Mouse (Mus musculus) hematopoietic stem cell, adult 5-6 weeks (primary cell): ENCODE data around the gene Nr4a3. TPM values are rescaled to one million over a fixed set of nuclear protein-coding genes. Genes with fewer than 3 reads are reported as not detected.

Source experiments
- ATAC-seq, 2 experiments: fragments of 125-278 bp in 1 of 2; replicated peaks in 1 of 2; 2 replicates each; pipeline ENCODE4 v1.8.0; 2016 to 2017; ENCODE audit warnings: inconsistent platforms in 2 of 2, mild to moderate bottlenecking in 2 of 2, moderate number of reproducible peaks in 2 of 2, low read depth in 1 of 2, moderate TSS enrichment in 1 of 2; ENCODE audit not compliant: low FRiP score in 2 of 2, poor library complexity in 2 of 2, severe bottlenecking in 2 of 2, insufficient read depth in 1 of 2, low TSS enrichment in 1 of 2
- total RNA-seq: library from RNA; stranded (forward); fragments of 172-1452, 232-1000 nt; gene quantifications from 2 replicates; pipeline ENCODE4 v1.2.3, GENCODE M21; 2017

Nr4a3 gene
- total RNA-seq, 1 experiment from 2014 or later: 14.6 TPM

DNA sequence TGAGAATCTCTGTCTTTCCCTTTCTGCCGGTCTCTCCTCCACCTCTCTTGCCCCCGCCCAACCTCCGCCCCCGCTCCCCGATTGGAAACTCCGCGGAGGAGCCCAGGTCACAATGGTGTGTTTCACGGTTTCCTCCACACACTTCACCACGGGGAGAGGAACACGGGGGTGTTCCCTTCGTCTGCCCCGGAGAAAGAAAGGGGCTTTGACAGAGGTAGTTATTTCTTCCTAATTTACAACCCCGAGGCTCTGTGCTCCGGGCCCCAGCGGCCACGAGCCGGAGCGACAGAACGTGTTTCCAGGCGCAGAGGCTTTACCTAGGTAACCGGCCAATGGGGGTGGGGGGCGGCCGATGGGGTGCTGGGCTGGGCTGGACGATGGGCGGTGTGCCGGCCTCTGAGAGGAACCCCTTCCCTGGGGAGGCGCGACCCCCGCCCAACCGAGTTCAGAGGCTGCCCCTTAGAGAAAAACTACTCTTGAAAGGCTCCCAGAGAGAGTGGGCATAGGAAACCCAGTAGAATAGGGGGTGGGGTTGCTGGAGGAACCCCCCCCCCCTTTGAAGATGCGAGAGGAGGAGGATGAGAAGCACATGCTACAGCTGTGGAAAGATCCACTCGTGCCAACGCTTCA lies 2.3 kb downstream of the Nr4a3 start:
- ATAC-seq: no peak

DNA sequence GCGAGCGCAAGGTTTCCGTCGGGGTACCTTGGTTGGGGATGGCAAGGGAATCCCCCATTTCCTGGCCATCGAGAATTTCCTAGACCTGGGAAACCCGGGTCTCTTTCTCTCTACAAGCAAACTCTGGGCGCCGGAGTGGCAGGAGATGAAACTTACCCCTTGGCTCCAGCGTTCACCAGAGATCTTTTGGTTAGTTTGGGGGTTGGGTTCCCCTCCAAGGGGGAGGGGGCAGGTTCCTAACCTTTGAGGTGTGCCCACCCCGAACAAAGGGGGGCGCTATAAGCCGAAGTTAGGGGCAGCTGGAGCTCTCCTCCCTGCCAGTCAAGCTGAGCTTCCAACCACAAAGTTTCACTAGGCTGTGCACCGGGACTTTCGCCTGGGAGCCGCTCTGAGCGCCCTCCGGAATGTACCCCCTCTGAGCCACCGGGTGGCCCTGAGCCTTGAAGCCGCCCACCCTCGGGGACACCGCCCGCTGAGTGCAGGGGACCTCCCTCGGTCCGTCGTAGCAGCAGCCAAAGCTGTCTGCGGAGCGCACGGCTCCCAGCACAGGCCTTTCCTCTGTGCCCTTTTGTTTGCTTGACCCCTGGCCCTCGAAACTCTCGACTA lies 2.9 kb downstream of the Nr4a3 start:
- no peak for ATAC-seq

DNA sequence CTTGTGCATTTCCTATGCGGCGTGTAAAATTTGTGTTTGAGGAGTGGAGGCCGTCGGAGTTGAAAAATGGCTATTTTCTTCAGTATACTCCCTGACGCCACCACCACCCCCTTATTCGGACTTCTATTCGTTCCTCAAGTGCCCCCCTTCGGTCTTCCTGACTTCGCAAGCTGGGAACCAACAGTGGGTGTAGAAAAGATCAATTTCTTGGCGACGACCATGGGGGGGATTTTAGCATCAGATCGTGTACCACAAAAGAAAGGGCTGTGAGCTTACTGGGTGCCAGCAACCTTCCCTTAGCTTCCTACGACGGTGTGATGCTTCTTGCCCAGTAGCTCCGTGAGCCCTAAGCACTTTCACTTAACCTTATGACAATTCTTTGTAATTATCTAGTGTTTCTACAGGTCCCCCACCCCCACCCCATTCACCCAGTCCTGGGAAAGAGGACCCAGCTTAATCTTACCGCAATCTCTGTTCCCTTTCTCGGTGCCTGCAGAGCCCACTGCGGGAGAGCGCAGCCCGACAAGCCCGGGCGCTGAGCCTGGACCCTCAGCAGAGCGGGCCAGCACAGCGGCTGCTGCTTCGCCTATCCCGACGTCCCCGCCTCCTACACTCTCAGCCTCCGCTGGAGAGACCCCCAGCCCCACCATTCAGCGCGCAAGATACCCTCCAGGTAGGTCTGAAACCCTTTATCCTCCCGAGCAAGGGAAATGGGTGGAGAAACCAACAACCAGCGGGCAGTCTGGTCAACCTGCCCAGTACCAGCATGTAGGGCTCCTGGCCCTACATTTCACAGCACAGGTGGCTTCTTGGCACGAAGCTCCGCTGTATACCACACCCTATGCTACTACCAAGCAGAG lies 3.7 kb downstream of the Nr4a3 start:
- ATAC-seq: no peak

DNA sequence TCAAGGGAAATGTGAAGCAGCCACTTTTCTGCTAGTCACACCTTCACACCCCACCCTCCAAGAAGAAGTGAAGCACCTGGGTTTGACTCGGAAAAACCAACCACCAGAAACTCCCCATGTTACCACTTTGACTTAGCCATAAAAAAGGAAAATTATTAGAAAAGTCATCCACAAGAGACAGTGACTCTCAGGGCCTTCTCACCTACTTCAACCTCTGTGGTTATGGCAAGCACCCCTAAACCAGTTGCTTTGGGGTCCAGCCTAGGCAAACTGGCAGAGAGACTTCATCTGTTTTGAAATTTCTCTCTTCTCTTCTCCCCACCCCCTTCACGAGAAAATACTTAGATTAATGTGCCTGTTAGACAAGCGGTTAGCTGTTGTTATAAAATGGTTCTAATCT lies 5.1 kb downstream of the Nr4a3 start:
- ATAC-seq: no peak

DNA sequence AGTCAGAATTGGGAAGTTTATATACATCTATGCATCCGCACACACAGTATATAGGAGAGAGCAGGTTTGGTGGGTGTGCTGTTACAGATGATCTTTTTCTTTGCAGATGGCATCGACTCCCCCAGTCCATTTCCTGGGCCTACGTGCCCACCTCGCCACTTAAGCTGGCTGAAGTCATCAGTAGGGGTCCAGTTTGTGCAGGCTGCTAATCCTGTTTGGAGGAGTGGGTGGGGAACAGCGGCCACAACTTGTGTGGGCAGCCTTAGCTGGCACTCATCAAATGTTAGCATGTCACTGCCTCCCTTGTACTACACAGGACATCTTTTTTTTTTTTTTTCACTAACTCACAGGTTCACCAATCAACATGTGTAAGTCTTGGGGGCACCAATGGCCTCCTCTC lies 5.5 kb downstream of the Nr4a3 start:
- no peak for ATAC-seq

DNA sequence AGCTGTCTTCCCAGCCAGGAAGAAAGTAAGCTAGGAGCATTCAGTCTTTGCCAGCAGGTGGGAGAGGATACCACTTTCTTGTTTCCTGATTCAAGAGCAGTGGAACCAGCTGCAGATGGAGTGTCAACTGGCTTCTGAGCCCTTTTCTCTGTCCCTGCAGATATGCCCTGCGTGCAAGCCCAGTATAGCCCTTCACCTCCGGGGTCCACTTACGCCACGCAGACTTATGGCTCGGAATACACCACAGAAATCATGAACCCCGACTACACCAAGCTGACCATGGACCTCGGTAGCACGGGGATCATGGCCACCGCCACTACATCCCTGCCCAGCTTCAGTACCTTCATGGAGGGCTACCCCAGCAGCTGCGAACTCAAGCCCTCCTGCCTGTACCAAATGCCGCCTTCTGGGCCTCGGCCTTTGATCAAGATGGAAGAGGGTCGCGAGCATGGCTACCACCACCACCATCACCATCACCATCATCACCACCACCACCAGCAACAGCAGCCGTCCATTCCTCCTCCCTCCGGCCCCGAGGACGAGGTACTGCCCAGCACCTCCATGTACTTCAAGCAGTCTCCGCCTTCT lies 6.2 kb downstream of the Nr4a3 start:
- ATAC-seq: no peak

DNA sequence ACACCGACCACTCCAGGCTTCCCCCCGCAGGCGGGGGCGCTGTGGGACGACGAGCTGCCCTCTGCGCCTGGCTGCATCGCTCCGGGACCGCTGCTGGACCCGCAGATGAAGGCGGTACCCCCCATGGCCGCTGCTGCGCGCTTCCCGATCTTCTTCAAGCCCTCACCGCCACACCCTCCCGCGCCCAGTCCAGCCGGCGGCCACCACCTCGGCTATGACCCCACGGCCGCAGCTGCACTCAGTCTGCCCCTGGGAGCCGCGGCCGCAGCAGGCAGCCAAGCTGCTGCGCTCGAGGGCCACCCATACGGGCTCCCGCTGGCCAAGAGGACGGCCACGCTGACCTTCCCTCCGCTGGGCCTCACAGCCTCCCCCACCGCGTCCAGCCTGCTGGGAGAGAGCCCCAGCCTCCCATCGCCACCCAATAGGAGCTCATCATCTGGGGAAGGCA lies 6.7 kb downstream of the Nr4a3 start:
- 0 out of 4 replicates have a peak, but pooled peaks of 1 of the 2 experiments have one; percentile 7 for ATAC-seq

DNA sequence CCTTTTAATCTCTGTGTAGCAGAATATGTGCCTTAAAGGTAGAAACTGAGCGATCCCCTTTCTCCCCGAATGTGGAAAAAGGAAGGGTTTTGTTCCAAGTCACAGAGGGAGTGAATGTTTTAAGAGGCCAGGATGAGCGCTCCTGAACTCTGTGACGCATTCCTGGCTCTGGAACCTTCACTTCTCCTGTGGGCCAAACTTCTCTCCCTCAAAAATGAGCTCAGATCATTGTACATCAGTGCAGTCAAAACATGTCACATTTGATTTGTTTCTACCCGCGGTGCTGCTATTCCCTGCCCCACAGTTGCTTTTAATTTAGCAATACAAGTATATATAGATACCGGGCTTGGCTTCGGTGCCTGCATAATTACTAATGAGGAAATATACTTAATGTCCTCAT lies 16.8 kb downstream of the Nr4a3 start:
- ATAC-seq: no peak

DNA sequence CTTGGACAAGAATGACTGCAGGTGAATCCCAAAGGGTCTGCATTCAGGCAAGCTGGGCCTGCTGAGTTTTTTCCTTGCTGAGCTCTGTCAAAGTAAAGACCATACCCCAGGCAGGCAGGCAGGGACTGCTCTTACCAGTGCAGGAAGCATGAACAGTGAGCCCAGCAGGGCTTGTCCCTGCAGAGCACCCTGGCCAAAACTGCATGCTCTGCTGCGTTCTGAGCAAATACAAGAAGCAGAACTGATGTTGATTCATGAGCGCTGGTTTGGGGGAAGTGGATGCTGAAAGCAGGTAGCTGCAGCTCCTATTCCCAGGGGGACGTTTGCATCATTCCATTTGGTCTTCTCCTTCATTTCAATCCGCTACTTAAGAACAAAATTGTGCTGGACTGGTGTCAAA lies 19.4 kb downstream of the Nr4a3 start:
- no peak for ATAC-seq

DNA sequence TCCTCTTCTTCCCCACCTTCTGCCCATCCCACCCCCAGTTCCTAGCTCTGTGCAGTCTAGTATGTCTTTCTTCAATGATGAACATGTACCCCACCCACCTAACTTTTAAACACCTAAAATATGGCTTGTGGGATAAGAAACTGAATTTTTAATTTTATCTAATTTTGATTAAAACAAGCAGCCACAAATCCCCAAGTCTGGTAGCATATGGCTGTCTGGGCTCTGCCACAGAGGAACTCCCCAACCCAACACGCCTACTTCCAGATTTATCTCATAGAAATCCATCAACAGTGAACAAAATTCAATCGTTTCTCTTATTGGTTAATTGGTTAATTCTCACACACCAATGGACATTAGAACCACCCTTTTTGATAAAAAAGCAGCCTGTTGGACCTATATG lies 21.7 kb downstream of the Nr4a3 start:
- ATAC-seq: no peak

DNA sequence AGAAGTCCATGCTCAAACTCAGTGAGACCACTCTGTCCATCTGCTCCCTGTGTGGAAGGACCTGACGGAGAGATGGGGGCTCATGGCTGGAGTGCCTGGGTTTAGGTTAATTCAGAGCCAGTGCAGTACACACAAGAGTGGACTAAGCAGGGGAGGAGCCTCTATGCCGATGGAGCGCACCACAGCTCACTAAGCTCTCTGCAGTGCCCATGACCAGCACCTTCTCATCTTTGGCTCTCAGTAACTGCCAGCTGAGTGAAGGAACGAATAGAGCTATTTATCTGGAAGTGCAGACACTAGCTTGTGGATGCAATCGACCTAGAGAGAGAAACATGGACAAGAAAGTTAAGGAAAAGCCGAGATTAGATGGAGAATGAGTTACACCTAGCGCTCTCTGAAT lies 24.2 kb downstream of the Nr4a3 start:
- ATAC-seq: no peak

DNA sequence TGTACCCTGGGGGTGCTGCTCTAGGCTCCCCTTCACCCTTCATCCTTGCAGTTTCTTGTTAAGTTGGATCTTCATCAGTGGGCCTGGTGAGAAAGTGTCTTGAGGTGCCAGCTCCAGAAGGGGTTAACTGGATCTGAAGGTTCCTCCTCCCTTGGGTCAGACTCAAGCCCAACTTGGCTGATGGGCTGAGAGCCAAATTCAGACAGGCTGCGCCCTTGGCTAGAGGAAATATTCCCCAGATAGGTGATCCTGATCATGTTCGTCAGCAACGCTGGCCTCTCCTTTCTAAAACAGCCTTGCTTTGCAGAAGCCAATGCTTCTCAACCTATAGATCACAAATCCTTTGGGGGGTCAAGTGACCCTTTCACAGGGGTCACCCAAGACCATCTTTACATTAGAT lies 27.1 kb downstream of the Nr4a3 start:
- ATAC-seq: no peak

DNA sequence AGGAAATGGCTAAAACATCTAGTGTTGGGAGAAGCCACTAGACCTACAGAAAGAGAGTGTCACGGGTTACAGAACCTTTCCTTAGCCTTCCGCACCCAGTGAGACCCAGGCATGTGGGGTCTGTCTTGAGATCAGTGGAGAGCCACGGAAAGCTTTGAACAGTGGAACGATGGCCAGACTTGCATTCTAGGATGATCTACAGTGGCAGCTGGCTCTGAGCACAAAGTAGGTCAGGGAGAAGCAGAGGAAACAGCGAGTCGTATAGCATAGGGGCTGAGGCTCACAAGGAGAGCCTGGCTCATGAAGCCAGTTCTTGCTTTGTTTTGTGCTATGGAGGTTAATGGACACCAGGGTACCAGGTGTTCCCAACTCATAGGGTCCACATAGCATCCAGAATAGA lies 28.4 kb downstream of the Nr4a3 start:
- no peak for ATAC-seq

DNA sequence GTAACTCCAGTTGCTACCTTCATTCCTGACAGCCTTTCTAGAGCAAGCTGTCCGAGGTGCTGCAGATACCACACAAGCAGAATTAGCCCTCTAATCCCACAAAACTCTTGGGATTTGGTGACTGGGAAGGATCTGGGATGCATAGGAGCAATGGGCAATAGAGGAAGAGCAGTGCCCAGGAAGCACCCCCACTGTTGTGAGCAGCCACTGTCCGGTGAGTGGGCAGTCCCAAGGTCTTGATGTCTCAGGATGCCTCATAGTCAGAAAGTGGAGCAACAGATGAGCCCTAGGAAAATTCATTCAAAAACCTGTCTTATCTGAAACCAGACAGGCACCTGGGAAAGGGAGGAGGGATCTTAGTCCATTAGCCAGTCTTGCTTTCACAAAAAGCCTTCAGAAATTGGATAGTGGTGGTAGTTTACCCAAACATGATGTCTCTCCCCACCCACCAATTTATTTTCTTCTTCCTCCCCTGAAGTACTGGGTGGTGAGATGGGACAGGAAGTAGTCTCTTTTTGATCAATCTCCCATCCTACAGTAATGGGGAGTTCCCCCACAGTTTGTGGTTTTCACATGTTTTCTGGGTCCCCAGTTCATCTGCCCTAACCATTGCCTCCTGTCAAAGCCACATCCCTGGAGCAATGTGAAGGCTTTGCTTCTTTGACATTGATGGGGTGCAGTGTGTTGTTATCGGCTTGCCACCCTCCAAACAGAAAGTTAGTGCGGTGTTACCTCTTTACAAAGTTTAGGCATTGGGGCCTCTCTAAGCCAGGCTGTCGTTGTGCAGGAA lies 29.7 kb downstream of the Nr4a3 start:
- no peak for ATAC-seq

DNA sequence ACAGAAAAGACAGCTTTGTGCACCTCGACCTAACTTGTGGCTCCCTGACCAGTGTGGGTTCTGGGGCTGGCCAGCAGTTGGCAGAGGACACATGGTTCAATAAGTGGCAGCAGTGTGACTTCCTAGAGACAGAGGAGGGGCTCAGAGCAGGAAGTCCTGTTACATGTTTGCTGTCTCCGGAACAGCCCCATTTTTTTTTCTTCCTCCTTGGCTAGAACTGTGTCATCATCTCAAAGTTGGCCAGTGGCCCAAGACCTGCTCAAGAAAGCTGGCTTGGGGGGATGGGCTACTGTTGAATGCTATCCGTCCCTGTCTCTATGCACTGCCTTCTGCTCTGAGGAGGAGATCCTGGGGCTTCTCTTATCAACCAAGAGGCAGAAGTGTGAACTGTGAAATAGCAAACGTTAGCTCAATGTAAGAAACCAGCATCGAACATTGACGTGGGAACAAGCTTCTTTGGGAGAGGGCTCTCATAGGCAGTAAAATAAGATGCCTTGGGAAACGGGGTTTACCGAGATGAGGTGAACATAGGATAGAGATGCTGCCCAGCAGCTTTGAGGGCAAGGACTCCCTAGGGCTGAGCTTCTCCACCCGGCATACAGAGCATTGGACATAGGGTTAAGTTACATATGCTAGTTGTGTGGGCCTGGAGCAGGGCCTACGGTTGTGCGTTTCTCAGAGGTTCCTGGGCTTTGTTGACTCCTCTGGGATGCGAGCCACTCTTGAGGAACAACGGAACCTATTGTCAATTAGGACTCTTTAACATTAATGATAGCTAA lies 31.9 kb downstream of the Nr4a3 start:
- ATAC-seq: peak; percentile 44 to 61

DNA sequence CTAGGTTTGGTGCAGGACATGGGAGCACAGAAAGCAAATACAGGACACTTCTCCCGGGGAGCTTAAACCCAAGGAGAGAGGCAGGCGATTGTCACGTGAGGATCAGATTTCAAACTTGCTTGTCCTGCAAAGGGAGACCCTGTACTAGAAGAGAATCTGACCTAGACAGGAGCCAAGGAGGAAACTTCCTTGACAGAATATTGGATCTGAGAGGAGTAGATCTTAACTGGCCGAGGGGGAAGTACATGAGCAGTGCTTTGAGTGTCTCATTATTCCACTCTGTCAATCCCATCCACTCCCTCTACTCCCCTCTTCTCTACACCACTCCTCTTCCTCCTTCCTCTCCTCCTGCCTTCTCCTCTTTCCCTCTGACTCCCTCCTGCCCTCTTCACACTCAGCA lies 33.3 kb downstream of the Nr4a3 start:
- ATAC-seq: no peak
